Mouse (Mus musculus) spleen, postnatal 10 days (tissue): ENCODE measurements around the gene Usp13.

Experiments used
- DNase-seq, 2 experiments: peaks; one replicate each; pipeline ENCODE4 v3.0.0; 2021 to 2022; ENCODE audit warnings: low spot score in 2 of 2

Usp13 gene

GRCm38 (mm10) chr3:32817357-32818326 lies at the start of gene Usp13:
TSS of gene Usp13 (plus strand) at chr3:32817546.
- DNase-seq = peak in 1 of 2 experiments; percentile 14

- no peak for DNase-seq
These were observed 46.6 kb upstream of the Usp13 start for GRCm38 (mm10) chr3:32770781-32771180.

- no peak for DNase-seq
These were observed 367 bp upstream of the Usp13 start for GRCm38 (mm10) chr3:32817001-32817356.

- no peak for DNase-seq
These were observed 1.1 kb downstream of the Usp13 start for GRCm38 (mm10) chr3:32818327-32818900.

GRCm38 (mm10) chr3:32822620-32823019 lies 5.3 kb downstream of the Usp13 start:
- no peak for DNase-seq

GRCm38 (mm10) chr3:32824923-32825322 lies 7.6 kb downstream of the Usp13 start:
- no peak for DNase-seq

GRCm38 (mm10) chr3:32825964-32826479 lies 8.7 kb downstream of the Usp13 start:
- DNase-seq = no peak

GRCm38 (mm10) chr3:32826701-32827100 lies 9.4 kb downstream of the Usp13 start:
- DNase-seq = no peak

- no peak for DNase-seq
These were observed 16.5 kb downstream of the Usp13 start for GRCm38 (mm10) chr3:32833871-32834270.

GRCm38 (mm10) chr3:32837847-32838246 lies 20.5 kb downstream of the Usp13 start:
- no peak for DNase-seq

GRCm38 (mm10) chr3:32856362-32857107 lies 39.2 kb downstream of the Usp13 start:
- DNase-seq = no peak

- DNase-seq = no peak
These were observed 53.7 kb downstream of the Usp13 start for GRCm38 (mm10) chr3:32871081-32871480.

- no peak for DNase-seq
These were observed 69.0 kb downstream of the Usp13 start for GRCm38 (mm10) chr3:32886386-32886785.

GRCm38 (mm10) chr3:32888886-32889285 lies 71.5 kb downstream of the Usp13 start:
- DNase-seq = no peak

- no peak for DNase-seq
These were observed 72.8 kb downstream of the Usp13 start for GRCm38 (mm10) chr3:32890174-32890573.

GRCm38 (mm10) chr3:32903462-32903861 lies 86.1 kb downstream of the Usp13 start:
- no peak for DNase-seq

GRCm38 (mm10) chr3:32904599-32904998 lies 87.3 kb downstream of the Usp13 start:
- DNase-seq = no peak

GRCm38 (mm10) chr3:32905850-32906779 lies 88.8 kb downstream of the Usp13 start:
- DNase-seq = no peak

GRCm38 (mm10) chr3:32908400-32908799 lies 91.1 kb downstream of the Usp13 start:
- DNase-seq = no peak

GRCm38 (mm10) chr3:32910071-32910551 lies 92.8 kb downstream of the Usp13 start:
- no peak for DNase-seq

GRCm38 (mm10) chr3:32924168-32924567 lies 106.8 kb downstream of the Usp13 start:
- no peak for DNase-seq
